Mouse (Mus musculus): Measurements from ENCODE around the gene Gm49366.

DNA sequence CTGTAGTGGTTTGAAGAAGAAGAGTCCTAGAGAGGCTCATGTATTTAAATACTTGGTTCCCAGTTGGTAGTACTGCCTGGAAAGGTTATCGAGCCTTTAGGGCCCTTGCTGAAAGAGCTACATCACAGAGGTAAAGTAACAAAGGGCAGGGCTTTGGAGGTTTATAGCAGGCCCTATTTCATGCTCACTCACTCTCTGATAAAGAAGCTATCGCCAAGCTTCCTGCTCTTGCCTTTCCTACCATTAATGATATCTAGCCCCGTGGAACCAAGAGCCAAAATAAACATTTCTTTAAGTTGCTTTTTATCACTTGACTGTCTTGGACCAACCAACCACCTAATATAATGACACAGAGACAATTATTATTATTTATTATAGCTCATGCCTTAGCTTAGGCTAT is 38.3 kb upstream of the Gm49366 start:
- TF ChIP-seq CTCF (IDR thresholded peaks at IDR 0.05; ENCODE audit: control insufficient read depth, insufficient read depth, insufficient read length) (no peak), FOSL1 (IDR thresholded peaks at IDR 0.05; ENCODE audit: insufficient read depth, low read length, poor library complexity, severe bottlenecking) (no peak)
